Mouse (Mus musculus) gastrocnemius, adult 8-10 months (tissue): ENCODE measurements at regions not wholly inside any gene's neighbourhood (a gene's known extent, or its start where the extent isn't known, plus 50 kb on each side); places are given as distances from the start of the nearest gene placed in this dataset.

ENCODE experiments used
- DNase-seq, 2 experiments: peaks; one replicate each; pipeline ENCODE4 v3.0.0; 2022; ENCODE audit warnings: low spot score in 2 of 2

- no peak for DNase-seq
These were observed 87.1 kb upstream of the Tmem150c start for GRCm38 (mm10) chr5:100246709-100247108.

GRCm38 (mm10) chr5:100244811-100245210 is 85.2 kb upstream of the Tmem150c start:
- no peak for DNase-seq

- DNase-seq: peak in 1 of 2 experiments; percentile 10
These were observed 81.3 kb upstream of the Tmem150c start for GRCm38 (mm10) chr5:100240876-100241275.

GRCm38 (mm10) chr5:100239632-100240031 is 80.0 kb upstream of the Tmem150c start:
- no peak for DNase-seq

- DNase-seq: no peak
These were observed 78.9 kb upstream of the Tmem150c start for GRCm38 (mm10) chr5:100238287-100239036.

GRCm38 (mm10) chr5:100237674-100238278 is 78.2 kb upstream of the Tmem150c start:
- no peak for DNase-seq

GRCm38 (mm10) chr5:100236277-100236676 is 76.7 kb upstream of the Tmem150c start:
- no peak for DNase-seq

- DNase-seq: no peak
These were observed 72.5 kb upstream of the Tmem150c start for GRCm38 (mm10) chr5:100232076-100232475.

GRCm38 (mm10) chr5:100231574-100231973 is 72.0 kb upstream of the Tmem150c start:
- no peak for DNase-seq

GRCm38 (mm10) chr5:100230038-100230437 is 70.4 kb upstream of the Tmem150c start:
- DNase-seq: no peak

- DNase-seq: no peak
These were observed 68.3 kb upstream of the Tmem150c start for GRCm38 (mm10) chr5:100227888-100228287.

- no peak for DNase-seq
These were observed 67.1 kb upstream of the Tmem150c start for GRCm38 (mm10) chr5:100226571-100227235.

- no peak for DNase-seq
These were observed 65.9 kb upstream of the Tmem150c start for GRCm38 (mm10) chr5:100225491-100225890.

- no peak for DNase-seq
These were observed 65.3 kb upstream of the Tmem150c start for GRCm38 (mm10) chr5:100224773-100225363.

GRCm38 (mm10) chr5:100221005-100221583 is 61.5 kb upstream of the Tmem150c start:
- no peak for DNase-seq

GRCm38 (mm10) chr5:100220320-100220719 is 60.7 kb upstream of the Tmem150c start:
- DNase-seq: no peak

- no peak for DNase-seq
These were observed 58.7 kb upstream of the Tmem150c start for GRCm38 (mm10) chr5:100218256-100218851.

GRCm38 (mm10) chr5:100217178-100218035 is 57.8 kb upstream of the Tmem150c start:
- no peak for DNase-seq

GRCm38 (mm10) chr5:100213901-100214300 is 54.3 kb upstream of the Tmem150c start:
- DNase-seq: no peak

GRCm38 (mm10) chr5:100210708-100211107 is 51.1 kb upstream of the Tmem150c start:
- DNase-seq: no peak
